Mouse (Mus musculus) kidney, postnatal 4 days (tissue): Measurements from ENCODE around the gene Sult1d1.
A peak's percentile ranks its signal among the peaks of the same experiment; 100 is the strongest.
"Not testable (repeated sequence)": the region's sequence is repeated elsewhere in the genome, so short reads cannot be mapped to it uniquely, and the experiment has no call there.

Experiments used
- DNase-seq, 2 experiments: peaks; one replicate each; pipeline ENCODE4 v3.0.0; 2021; ENCODE audit warnings: mixed read lengths in 2 of 2

Sult1d1 gene

GRCm38 (mm10) chr5:87568845-87569244 is at the start of gene Sult1d1:
TSS of gene Sult1d1 (minus strand) at chr5:87569027.
- DNase-seq, result no peak

GRCm38 (mm10) chr5:87615128-87615390 is 46.2 kb upstream of the Sult1d1 start:
- peak in 1 of 2 experiments; percentile 6 for DNase-seq

- DNase-seq, result peak in 1 of 2 experiments; percentile 24
Observed at GRCm38 (mm10) chr5:87614364-87615127, 45.7 kb upstream of the Sult1d1 start.

- no peak for DNase-seq
Observed at GRCm38 (mm10) chr5:87601018-87601417, 32.2 kb upstream of the Sult1d1 start.

GRCm38 (mm10) chr5:87597891-87598290 is 29.1 kb upstream of the Sult1d1 start:
- no peak for DNase-seq

- no peak for DNase-seq
Observed at GRCm38 (mm10) chr5:87591494-87591893, 22.7 kb upstream of the Sult1d1 start, which contains the start of gene Sult1e1. TSS of gene Sult1e1 (minus strand) at chr5:87591594.

GRCm38 (mm10) chr5:87589916-87590315 is 21.1 kb upstream of the Sult1d1 start:
- DNase-seq, result no peak

GRCm38 (mm10) chr5:87580389-87580788 is 11.6 kb upstream of the Sult1d1 start:
- no peak for DNase-seq

- DNase-seq, result no peak
Observed at GRCm38 (mm10) chr5:87574174-87574573, 5.3 kb upstream of the Sult1d1 start.

GRCm38 (mm10) chr5:87573490-87573889 is 4.7 kb upstream of the Sult1d1 start:
- peak in 1 of 2 experiments; percentile 5 for DNase-seq

GRCm38 (mm10) chr5:87572781-87573180 is 4.0 kb upstream of the Sult1d1 start:
- no peak for DNase-seq

- no peak for DNase-seq
Observed at GRCm38 (mm10) chr5:87567306-87567705, 1.5 kb downstream of the Sult1d1 start.

- no peak for DNase-seq
Observed at GRCm38 (mm10) chr5:87562966-87563365, 5.9 kb downstream of the Sult1d1 start.

- no peak for DNase-seq
Observed at GRCm38 (mm10) chr5:87562526-87562925, 6.3 kb downstream of the Sult1d1 start.

- peak; percentile 4 to 8 for DNase-seq
Observed at GRCm38 (mm10) chr5:87560145-87560544, 8.7 kb downstream of the Sult1d1 start.

GRCm38 (mm10) chr5:87550935-87551334 is 17.9 kb downstream of the Sult1d1 start:
- no peak for DNase-seq

- no peak for DNase-seq
Observed at GRCm38 (mm10) chr5:87538111-87538510, 30.7 kb downstream of the Sult1d1 start, which contains the start of gene Sult1b1. TSS of gene Sult1b1 (minus strand) at chr5:87538195.

- peak; percentile 47 to 70 for DNase-seq
Observed at GRCm38 (mm10) chr5:87535994-87536644, 32.7 kb downstream of the Sult1d1 start.

- DNase-seq, result no peak
Observed at GRCm38 (mm10) chr5:87532288-87532687, 36.5 kb downstream of the Sult1d1 start.

- DNase-seq, result not testable (repeated sequence)
Observed at GRCm38 (mm10) chr5:87523561-87523960, 45.3 kb downstream of the Sult1d1 start.

- DNase-seq, result no peak
Observed at GRCm38 (mm10) chr5:87505776-87506458, 62.9 kb downstream of the Sult1d1 start.
